In genomic region chr19:4219943-4220342, GRCm38 (mm10) we compare ENCODE assay signal across 22 mouse cellular contexts. TPM values are rescaled to one million over a fixed set of nuclear protein-coding genes. Genes with fewer than 3 reads are reported as not detected.
DNase-seq lines count a peak whose midpoint lies in the region; ATAC-seq and TF ChIP-seq lines count a peak whose summit lies in the region.
"Had no signal": no experiment of that assay in that cellular context is flagged by ENCODE, and none has a peak within 500 bp of the region (broad histone marks: within the 10 kb centered on the region; RNA-seq: fewer than 3 reads in every experiment).

No protein-coding gene starts in this region.

- no peak overlapping the region for H3K27ac ChIP-seq in heart, embryonic 13.5 days (replicated peaks)
- H3K27ac ChIP-seq in MEL (ENCODE audit: control insufficient read depth, low read depth, low read length): 0 out of 2 replicates have a peak overlapping the region, but pooled peaks have one; percentile 3
- H3K27ac ChIP-seq in embryonic facial prominence, embryonic 15.5 days (replicated peaks): peak overlapping the region; percentile 74
- no peak overlapping the region for H3K27ac ChIP-seq in limb, embryonic 15.5 days
- no peak overlapping the region for H3K27ac ChIP-seq in cerebellum, adult 2 months (ENCODE audit: insufficient read depth, low read length)
- H3K27ac ChIP-seq: hindbrain, embryonic 12.5 days; neural tube, embryonic 13.5 days had no signal

- H3K27me3 ChIP-seq in heart, embryonic 13.5 days (replicated peaks): peaks cover 81% of the 10 kb centered on the region
- H3K27me3 ChIP-seq in MEL (ENCODE audit: control insufficient read depth in 1 of 2, insufficient read depth in 2 of 2, low read length in 2 of 2): peaks cover 2% of the 10 kb centered on the region in 2 experiments
- no peaks in the 10 kb centered on the region for H3K27me3 ChIP-seq in embryonic facial prominence, embryonic 15.5 days
- no peaks in the 10 kb centered on the region for H3K27me3 ChIP-seq in limb, embryonic 15.5 days
- H3K27me3 ChIP-seq in cerebellum, adult 2 months (ENCODE audit: control insufficient read depth, insufficient read depth, low read length): no peaks in the 10 kb centered on the region; the same call in 1 of the 2 replicates

- ATAC-seq in heart, embryonic 13.5 days (ENCODE audit: extremely low read depth, insufficient number of reproducible peaks, low FRiP score, low TSS enrichment): no peak
- no peak for ATAC-seq in embryonic facial prominence, embryonic 15.5 days (ENCODE audit: insufficient number of reproducible peaks, low FRiP score, low TSS enrichment, low read depth)
- no peak for ATAC-seq in limb, embryonic 15.5 days (ENCODE audit: insufficient number of reproducible peaks, low FRiP score, low TSS enrichment, low read depth)
- ATAC-seq in frontal cortex, adult (ENCODE audit: low TSS enrichment): no peak
- ATAC-seq: forebrain, postnatal 0 days had no signal

- no peaks in the 10 kb centered on the region for H3K36me3 ChIP-seq in heart, embryonic 13.5 days
- H3K36me3 ChIP-seq in MEL (ENCODE audit: control insufficient read depth in 1 of 2, insufficient read depth in 2 of 2, low read length in 2 of 2): peaks cover 0 to 32% of the 10 kb centered on the region in 2 experiments; a peak in 2 of 4 replicates
- H3K36me3 ChIP-seq in embryonic facial prominence, embryonic 15.5 days: peaks cover 16% of the 10 kb centered on the region; the same call in 1 of the 2 replicates
- H3K36me3 ChIP-seq in limb, embryonic 15.5 days: peaks cover 15% of the 10 kb centered on the region
- H3K36me3 ChIP-seq: heart, embryonic 12.5 days; hindbrain, embryonic 12.5 days; neural tube, embryonic 13.5 days had no signal

- peaks cover 61% of the 10 kb centered on the region for H3K4me1 ChIP-seq in heart, embryonic 13.5 days
- H3K4me1 ChIP-seq in MEL (ENCODE audit: control insufficient read depth in 1 of 2, insufficient read depth in 2 of 2, low read length in 2 of 2): peaks cover 16 to 36% of the 10 kb centered on the region in 2 experiments
- H3K4me1 ChIP-seq in embryonic facial prominence, embryonic 15.5 days: peaks cover 72% of the 10 kb centered on the region
- H3K4me1 ChIP-seq in limb, embryonic 15.5 days: peaks cover 67% of the 10 kb centered on the region
- peaks cover 17% of the 10 kb centered on the region for H3K4me1 ChIP-seq in cerebellum, adult 2 months (ENCODE audit: control insufficient read depth, insufficient read depth, low read length)

- H3K9ac ChIP-seq in heart, embryonic 13.5 days: 0 out of 2 replicates have a peak overlapping the region, but pooled peaks have one; percentile 50
- no peak overlapping the region for H3K9ac ChIP-seq in MEL (ENCODE audit: control insufficient read depth, low read depth, low read length, poor library complexity, severe bottlenecking)
- no peak overlapping the region for H3K9ac ChIP-seq in embryonic facial prominence, embryonic 15.5 days
- H3K9ac ChIP-seq in limb, embryonic 15.5 days: no peak overlapping the region
- H3K9ac ChIP-seq: forebrain, postnatal 0 days; heart, embryonic 12.5 days; hindbrain, embryonic 12.5 days; neural tube, embryonic 13.5 days had no signal

- H3K4me3 ChIP-seq in heart, embryonic 13.5 days: no peak overlapping the region
- H3K4me3 ChIP-seq in MEL (ENCODE audit: control insufficient read depth in 1 of 2, insufficient read depth in 1 of 2, low read depth in 2 of 2, low read length in 2 of 2): no peak overlapping the region
- no peak overlapping the region for H3K4me3 ChIP-seq in embryonic facial prominence, embryonic 15.5 days (replicated peaks)
- H3K4me3 ChIP-seq in limb, embryonic 15.5 days: no peak overlapping the region
- no peak overlapping the region for H3K4me3 ChIP-seq in cerebellum, adult 2 months (replicated peaks; ENCODE audit: insufficient read depth, low read depth, low read length)
- H3K4me3 ChIP-seq: erythroblast, embryonic 14.5 days; heart, embryonic 12.5 days; hindbrain, embryonic 12.5 days; megakaryocyte, embryonic 14.5 days; neural tube, embryonic 13.5 days had no signal

- no peak for TF ChIP-seq CTCF in MEL (IDR thresholded peaks at IDR 0.05 in 2 of 3, conservative IDR thresholded peaks at IDR 0.05 in 1 of 3; ENCODE audit: control insufficient read depth in 1 of 3, insufficient read depth in 1 of 3, low read depth in 2 of 3, low read length in 3 of 3, poor library complexity in 1 of 3, severe bottlenecking in 1 of 3)
- no peak for TF ChIP-seq CTCF in cerebellum, adult 2 months (IDR thresholded peaks at IDR 0.05; ENCODE audit: borderline replicate concordance, insufficient read depth, low read depth, low read length)

- no peak for TF ChIP-seq RAD21 in MEL (IDR thresholded peaks at IDR 0.05; ENCODE audit: low read depth, low read length)

- TF ChIP-seq POLR2A in MEL (IDR thresholded peaks at IDR 0.05; ENCODE audit: control insufficient read depth in 1 of 2, insufficient read depth in 1 of 2, low read depth in 1 of 2, low read length in 2 of 2, poor library complexity in 1 of 2): no peak
- no peak for TF ChIP-seq POLR2A in cerebellum, adult 2 months (IDR thresholded peaks at IDR 0.05; ENCODE audit: borderline replicate concordance, insufficient read depth, low read length)

- no peak for DNase-seq in heart, postnatal 4 days
- no peak for DNase-seq in MEL (ENCODE audit: low read depth, low spot score)
- no peak for DNase-seq in cerebellum, adult 2 months
- DNase-seq: adrenal gland, adult 2 months; cerebellum, adult 8-10 months; forebrain, postnatal 0 days; kidney, adult 2 months; liver had no signal

- WGBS in heart, embryonic 13.5 days: 77% methylated on average over 6 of the region's 6 CpGs
- WGBS in embryonic facial prominence, embryonic 15.5 days: 62% methylated on average over 6 of the region's 6 CpGs
- 72% methylated on average over 6 of the region's 6 CpGs for WGBS in limb, embryonic 15.5 days
- WGBS in cerebellum, adult 2 months: 54% methylated on average over 6 of the region's 6 CpGs

- H3K4me2 ChIP-seq in heart, embryonic 13.5 days: no peak overlapping the region
- H3K4me2 ChIP-seq in embryonic facial prominence, embryonic 15.5 days (replicated peaks): peak overlapping the region; percentile 29
- H3K4me2 ChIP-seq in limb, embryonic 15.5 days: 0 out of 2 replicates have a peak overlapping the region, but pooled peaks have one; percentile 7
- H3K4me2 ChIP-seq: hindbrain, embryonic 12.5 days; neural tube, embryonic 13.5 days had no signal

- H3K9me3 ChIP-seq in heart, embryonic 13.5 days: no peaks in the 10 kb centered on the region
- no peaks in the 10 kb centered on the region for H3K9me3 ChIP-seq in MEL (replicated peaks; ENCODE audit: insufficient read depth, low read length)
- H3K9me3 ChIP-seq in embryonic facial prominence, embryonic 15.5 days (replicated peaks): no peaks in the 10 kb centered on the region
- H3K9me3 ChIP-seq in limb, embryonic 15.5 days: no peaks in the 10 kb centered on the region
- H3K9me3 ChIP-seq: heart, embryonic 12.5 days; hindbrain, embryonic 12.5 days; megakaryocyte, embryonic 14.5 days; neural tube, embryonic 13.5 days had no signal

- TF ChIP-seq EP300 in MEL (IDR thresholded peaks at IDR 0.05; ENCODE audit: low read depth in 1 of 2, low read length in 2 of 2): no peak

- H3K79me2 ChIP-seq in MEL (ENCODE audit: control insufficient read depth, insufficient read depth, low read length, poor library complexity): no peaks in the 10 kb centered on the region; the same call in 1 of the 2 replicates

RNA-seq across cellular contexts. Expression of gene AC109138.7, which starts 5.8 kb away (rescaled TPM):
- not detected in 2 replicates for polyA plus RNA-seq in heart, embryonic 13.5 days (2015; fragmentation: Nextera tagmentation; extraction: Ambion mirVana)
- total RNA-seq in heart, postnatal 4 days (2021): not detected
- total RNA-seq in MEL (2012; rRNA removed): not detected in 2 replicates
- not detected for polyA plus RNA-seq in MEL (2012; ENCODE audit: insufficient read depth in 1 of 2, insufficient read length in 2 of 2, low read depth in 1 of 2, low replicate concordance in 2 of 2, missing spikeins in 1 of 2)
- polyA plus RNA-seq in embryonic facial prominence, embryonic 15.5 days (2015; fragmentation: Nextera tagmentation; extraction: Ambion mirVana): not detected in 2 replicates
- not detected in 2 replicates for polyA plus RNA-seq in limb, embryonic 15.5 days (2015; fragmentation: Nextera tagmentation; extraction: Ambion mirVana)
- 0.77 TPM in 1 of 2 replicates, not detected in the other for polyA plus RNA-seq in cerebellum, adult 2 months (2012; rRNA removed)
- total RNA-seq: adrenal gland, adult 2 months; ES-E14; forebrain, postnatal 0 days; gastrocnemius, adult 8-10 months; layer of hippocampus, postnatal 25 days had no signal
- polyA plus RNA-seq: adrenal gland, adult 2 months; erythroblast, embryonic 14.5 days; forebrain, postnatal 0 days; heart, embryonic 12.5 days; hindbrain, embryonic 12.5 days; large intestine, adult 2 months; lung, embryonic 14.5 days; neural tube, embryonic 13.5 days had no signal

RNA-seq across cellular contexts. Expression of gene Clcf1, which starts 5.9 kb away (rescaled TPM):
- polyA plus RNA-seq in heart, embryonic 13.5 days (2015; fragmentation: Nextera tagmentation; extraction: Ambion mirVana): 1.1 and 1.9 TPM in 2 replicates
- 1 to 10 TPM; 2.1 to 2.7 TPM for total RNA-seq in heart, postnatal 4 days (2021)
- 0.13 and 0.42 TPM in 2 replicates for total RNA-seq in MEL (2012; rRNA removed)
- polyA plus RNA-seq in MEL (2012; ENCODE audit: insufficient read depth in 1 of 2, insufficient read length in 2 of 2, low read depth in 1 of 2, low replicate concordance in 2 of 2, missing spikeins in 1 of 2): 1 to 10 TPM in 1 of 2 experiments, not detected in 1; 2.3 TPM
- polyA plus RNA-seq in embryonic facial prominence, embryonic 15.5 days (2015; fragmentation: Nextera tagmentation; extraction: Ambion mirVana): 10.1 and 10.2 TPM in 2 replicates
- polyA plus RNA-seq in limb, embryonic 15.5 days (2015; fragmentation: Nextera tagmentation; extraction: Ambion mirVana): 8.1 and 8.4 TPM in 2 replicates
- polyA plus RNA-seq in cerebellum, adult 2 months (2012; rRNA removed): 4.3 and 5.0 TPM in 2 replicates
- polyA plus RNA-seq: erythroblast, embryonic 14.5 days had no signal

RNA-seq across cellular contexts. Expression of gene Pold4, which starts 11.8 kb away (rescaled TPM):
- polyA plus RNA-seq in heart, embryonic 13.5 days (2015; fragmentation: Nextera tagmentation; extraction: Ambion mirVana): 19.9 and 23.5 TPM in 2 replicates
- total RNA-seq in heart, postnatal 4 days (2021): 10 to 100 TPM; 11.0 to 11.2 TPM
- total RNA-seq in MEL (2012; rRNA removed): 18.5 and 21.1 TPM in 2 replicates
- polyA plus RNA-seq in MEL (2012; ENCODE audit: insufficient read depth in 1 of 2, insufficient read length in 2 of 2, low read depth in 1 of 2, low replicate concordance in 2 of 2, missing spikeins in 1 of 2): 10 to 100 TPM in 1 of 2 experiments, not detected in 1; 40.4 TPM
- 33.5 and 34.0 TPM in 2 replicates for polyA plus RNA-seq in embryonic facial prominence, embryonic 15.5 days (2015; fragmentation: Nextera tagmentation; extraction: Ambion mirVana)
- polyA plus RNA-seq in limb, embryonic 15.5 days (2015; fragmentation: Nextera tagmentation; extraction: Ambion mirVana): 27.7 and 35.9 TPM in 2 replicates
- 39.3 and 40.1 TPM in 2 replicates for polyA plus RNA-seq in cerebellum, adult 2 months (2012; rRNA removed)

RNA-seq across cellular contexts. Expression of gene Rad9a, which starts 18.5 kb away (rescaled TPM):
- polyA plus RNA-seq in heart, embryonic 13.5 days (2015; fragmentation: Nextera tagmentation; extraction: Ambion mirVana): 21.3 and 22.2 TPM in 2 replicates
- 1 to 10 TPM; 8.3 to 8.4 TPM for total RNA-seq in heart, postnatal 4 days (2021)
- 20.5 and 21.3 TPM in 2 replicates for total RNA-seq in MEL (2012; rRNA removed)
- polyA plus RNA-seq in MEL (2012; ENCODE audit: insufficient read depth in 1 of 2, insufficient read length in 2 of 2, low read depth in 1 of 2, low replicate concordance in 2 of 2, missing spikeins in 1 of 2): 10 to 100 TPM in 1 of 2 experiments, not detected in 1; 37.9 TPM
- 33.6 and 35.0 TPM in 2 replicates for polyA plus RNA-seq in embryonic facial prominence, embryonic 15.5 days (2015; fragmentation: Nextera tagmentation; extraction: Ambion mirVana)
- polyA plus RNA-seq in limb, embryonic 15.5 days (2015; fragmentation: Nextera tagmentation; extraction: Ambion mirVana): 31.6 and 33.5 TPM in 2 replicates
- 31.9 and 37.6 TPM in 2 replicates for polyA plus RNA-seq in cerebellum, adult 2 months (2012; rRNA removed)

RNA-seq across cellular contexts. Expression of gene Ppp1ca, which starts 28.1 kb away (rescaled TPM):
- 642 and 729 TPM in 2 replicates for polyA plus RNA-seq in heart, embryonic 13.5 days (2015; fragmentation: Nextera tagmentation; extraction: Ambion mirVana)
- 100 to 1,000 TPM; 481 to 484 TPM for total RNA-seq in heart, postnatal 4 days (2021)
- 437 and 453 TPM in 2 replicates for total RNA-seq in MEL (2012; rRNA removed)
- polyA plus RNA-seq in MEL (2012; ENCODE audit: insufficient read depth in 1 of 2, insufficient read length in 2 of 2, low read depth in 1 of 2, low replicate concordance in 2 of 2, missing spikeins in 1 of 2): 100 to 1,000 TPM; 455 to 505 TPM
- 745 and 794 TPM in 2 replicates for polyA plus RNA-seq in embryonic facial prominence, embryonic 15.5 days (2015; fragmentation: Nextera tagmentation; extraction: Ambion mirVana)
- 759 and 834 TPM in 2 replicates for polyA plus RNA-seq in limb, embryonic 15.5 days (2015; fragmentation: Nextera tagmentation; extraction: Ambion mirVana)
- 316 and 348 TPM in 2 replicates for polyA plus RNA-seq in cerebellum, adult 2 months (2012; rRNA removed)

Comparison
In these comparisons a context has a peak if more than half of its experiments do, and no peak if none do; other contexts are left out.
1. H3K27ac ChIP-seq: peak in MEL (single experiment) and embryonic facial prominence, embryonic 15.5 days (single experiment); none in heart, embryonic 13.5 days (single experiment), limb, embryonic 15.5 days (single experiment) and cerebellum, adult 2 months (single experiment).